Mouse (Mus musculus) hindbrain, embryonic 12.5 days (tissue): ENCODE data around the gene Mink1. TPM values are rescaled to one million over a fixed set of nuclear protein-coding genes. Genes with fewer than 3 reads are reported as not detected.

Experiments
- ATAC-seq: fragments of 200-750 bp; cut with Nextera tagmentation; 2 replicates; pipeline ENCODE4 v1.8.0; 2017; ENCODE audit warnings: moderate TSS enrichment; ENCODE audit not compliant: low FRiP score
- H3K27ac ChIP-seq: fragments of 300-500 bp; sonication (generic); 2 replicates; pipeline ENCODE4 v1.5.1; 2016; ENCODE audit warnings: mild to moderate bottlenecking
- H3K27me3 ChIP-seq: fragments of 300-500 bp; sonication (generic); 2 replicates; pipeline ENCODE4 v1.6.1; 2016; ENCODE audit warnings: mild to moderate bottlenecking
- H3K36me3 ChIP-seq: fragments of 300-500 bp; sonication (generic); 2 replicates; pipeline ENCODE4 v1.6.1; 2016; ENCODE audit warnings: mild to moderate bottlenecking
- H3K4me1 ChIP-seq: fragments of 300-500 bp; sonication (generic); 2 replicates; pipeline ENCODE4 v1.6.1; 2016
- H3K4me2 ChIP-seq: fragments of 300-500 bp; sonication (generic); replicated peaks from 2 replicates; pipeline ENCODE4 v1.6.1; 2016; ENCODE audit warnings: mild to moderate bottlenecking
- H3K4me3 ChIP-seq: fragments of 300-500 bp; sonication (generic); 2 replicates; pipeline ENCODE4 v1.5.1; 2016; ENCODE audit warnings: mild to moderate bottlenecking
- H3K9ac ChIP-seq: fragments of 300-500 bp; sonication (generic); 2 replicates; pipeline ENCODE4 v1.6.1; 2016; ENCODE audit warnings: mild to moderate bottlenecking, moderate library complexity
- H3K9me3 ChIP-seq: fragments of 300-500 bp; sonication (generic); replicated peaks from 2 replicates; pipeline ENCODE4 v1.6.1; 2016; ENCODE audit warnings: mild to moderate bottlenecking
- WGBS: fragments of 180-500 bp; shearing (Covaris S2); methylation state at CpG from one replicate; pipeline ENCODE4 v1.1.7; 2016; 5-methylcytosine and 5-hydroxymethylcytosine counted together
- polyA plus RNA-seq: library from polyadenylated mRNA; unstranded; fragments of >200 nt; fragmentation: Nextera tagmentation; extraction: Ambion mirVana; gene quantifications from 2 replicates; pipeline ENCODE4 v1.2.1, GENCODE M21; 2016

The Mink1 gene
- polyA plus RNA-seq, 1 experiment from 2014 or later = 19.1 TPM

DNA sequence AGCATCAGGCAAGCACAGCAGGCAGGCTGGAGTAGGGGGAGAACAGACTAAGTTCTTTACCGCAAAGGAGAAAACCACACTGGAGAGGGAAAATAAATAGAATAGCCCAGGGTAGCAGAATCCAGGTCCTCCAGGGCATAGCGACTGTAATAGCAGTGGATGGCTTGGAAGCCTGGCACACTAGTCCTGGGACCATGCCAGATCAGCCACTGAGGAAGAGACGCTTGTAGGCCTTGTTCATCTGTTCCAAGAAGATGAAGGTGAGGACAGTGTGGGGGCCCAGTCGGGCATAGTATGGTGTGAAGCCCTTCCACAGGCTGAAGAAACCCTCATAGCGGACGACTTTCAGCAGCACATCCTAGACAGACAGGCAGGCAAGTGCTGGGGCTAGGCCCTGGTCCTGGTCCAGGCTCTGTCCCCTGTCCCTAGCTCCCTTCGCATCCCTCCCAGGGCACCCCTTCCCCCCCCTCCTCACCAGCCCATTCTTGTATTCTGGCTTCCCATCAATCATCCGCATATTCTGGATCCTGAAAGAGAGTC lies 82.0 kb downstream of the Mink1 start:
- WGBS = 96% methylated on average over 8 of the region's 8 CpGs
- peaks cover 32% of the 10 kb centered on the region for H3K36me3 ChIP-seq
- no peak for ATAC-seq
- no peaks in the 10 kb centered on the region for H3K9me3 ChIP-seq
- no peak overlapping the region for H3K27ac ChIP-seq
- peak overlapping the region; percentile 28; the same call in 1 of the 2 replicates for H3K9ac ChIP-seq
- H3K4me3 ChIP-seq = no peak overlapping the region
- no peak overlapping the region for H3K4me2 ChIP-seq
- H3K27me3 ChIP-seq = no peaks in the 10 kb centered on the region
- H3K4me1 ChIP-seq = peaks cover 32% of the 10 kb centered on the region

DNA sequence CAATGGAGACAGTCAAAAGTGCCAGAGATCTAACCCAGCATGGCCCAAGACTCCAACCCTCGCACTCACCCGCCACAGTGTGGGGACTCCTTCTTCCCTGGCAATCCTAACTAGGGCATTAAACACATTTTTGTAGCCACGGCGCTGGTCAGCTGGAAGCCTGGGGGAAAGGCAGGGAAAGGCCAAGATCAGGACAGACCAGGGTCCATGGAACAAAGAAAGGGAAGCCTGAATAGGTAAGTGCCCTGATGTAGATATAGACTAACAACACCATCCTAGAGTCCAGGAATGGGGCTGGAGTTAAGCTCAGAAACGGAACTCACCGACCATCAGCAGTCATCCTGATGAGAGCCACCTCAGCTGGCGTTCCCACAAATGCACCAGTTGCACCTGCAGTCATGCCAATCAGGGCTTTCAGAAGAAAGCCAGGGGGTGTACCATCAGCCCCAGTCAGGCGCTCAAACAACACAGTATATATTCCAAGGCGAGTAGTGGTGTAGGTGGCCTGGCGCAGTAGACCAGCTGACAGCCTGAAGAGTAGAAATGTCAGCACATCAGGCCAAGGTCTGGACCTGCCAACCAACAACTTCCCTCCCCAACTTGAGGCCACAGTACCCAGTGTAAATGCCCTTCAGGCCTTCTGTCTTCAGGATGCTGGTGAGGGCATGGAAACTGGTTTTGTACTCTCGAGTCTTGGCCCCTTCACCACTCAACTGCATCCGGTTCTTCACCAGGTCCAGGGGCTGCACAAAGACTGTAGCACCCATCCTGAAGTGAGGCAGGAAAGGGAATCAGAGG lies 83.0 kb downstream of the Mink1 start:
- Histone ChIP-seq H3K27me3 (no peaks in the 10 kb centered on the region), H3K36me3 (peaks cover 41% of the 10 kb centered on the region), H3K4me2 (peak overlapping the region; percentile 91), H3K27ac (no peak overlapping the region), H3K9ac (peak overlapping the region; percentile 80), H3K4me1 (peaks cover 32% of the 10 kb centered on the region), H3K4me3 (peak overlapping the region; percentile 66), H3K9me3 (no peaks in the 10 kb centered on the region)
- WGBS = 93% methylated on average over 12 of the region's 12 CpGs
- ATAC-seq = no peak

DNA sequence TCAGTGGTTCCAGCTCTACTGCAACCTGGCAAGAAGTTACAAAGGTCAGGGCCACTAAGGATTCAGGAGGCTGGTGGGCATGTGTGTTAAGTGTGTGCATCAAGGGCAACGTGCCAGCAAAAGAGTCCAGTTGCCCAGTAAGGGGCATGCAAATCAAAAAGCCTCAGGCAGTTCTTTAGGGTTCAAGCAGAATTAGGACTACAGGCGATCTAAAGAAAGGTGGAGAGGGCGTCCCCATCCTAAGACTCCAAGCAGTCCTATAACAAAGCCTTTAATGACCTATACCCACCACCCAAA lies 83.5 kb downstream of the Mink1 start:
- peak overlapping the region; percentile 66 for H3K4me3 ChIP-seq
- no peak; the same call in 1 of the 2 replicates for ATAC-seq

DNA sequence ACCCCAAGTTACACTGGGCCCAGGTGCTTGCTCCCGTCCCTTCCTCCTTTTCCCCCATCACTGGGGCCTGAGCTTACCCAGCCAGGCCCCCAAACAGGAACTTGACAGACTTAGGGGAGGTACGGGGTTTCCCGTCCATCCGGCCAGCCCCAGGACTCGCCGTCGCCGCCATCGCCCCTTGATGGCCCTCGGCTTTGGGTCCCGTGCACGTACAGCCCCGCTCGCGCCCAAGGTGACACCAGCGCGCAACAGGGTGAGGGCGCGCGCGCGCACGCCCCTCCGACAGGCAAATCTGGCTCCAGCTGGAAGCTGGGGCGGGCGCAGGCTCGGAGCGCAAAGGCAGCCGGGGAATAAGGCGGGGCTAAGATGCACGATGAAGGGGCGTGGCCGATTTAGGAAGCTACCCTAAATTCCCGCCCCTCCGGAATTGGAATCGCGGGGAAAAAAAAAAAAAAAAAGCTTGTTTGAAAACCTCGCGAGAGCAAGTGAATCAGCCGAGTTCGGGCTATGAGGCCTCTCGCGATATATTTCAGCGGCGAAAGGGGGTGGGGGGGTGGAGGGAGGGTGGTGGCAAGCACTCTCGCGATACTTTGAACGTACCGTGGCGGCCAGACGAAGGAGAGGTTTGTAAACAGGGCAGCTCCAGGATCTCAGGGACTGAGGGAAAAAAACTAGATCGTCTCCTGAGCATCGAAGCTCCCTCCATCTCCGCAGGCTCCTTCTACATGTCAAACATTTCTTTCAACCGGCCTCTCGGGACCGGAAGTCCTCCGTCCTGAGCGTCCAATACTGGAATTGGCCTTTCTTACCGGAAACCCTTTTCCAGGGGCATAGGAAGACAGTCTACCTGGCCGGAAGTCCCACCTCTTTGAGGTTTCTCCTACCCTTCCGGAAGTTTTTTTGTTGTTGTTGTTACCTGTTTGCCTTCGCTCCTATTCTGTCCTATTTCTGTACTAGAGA lies 84.3 kb downstream of the Mink1 start, which contains the start of the genes Rnf167 and Slc25a11:
Gene Rnf167, plus strand, starts transcription at position 545 of the 960 bp plus-strand sequence.
Gene Slc25a11, minus strand, starts transcription at position 789 of the 960 bp plus-strand sequence.
- Histone ChIP-seq H3K27me3 (no peaks in the 10 kb centered on the region), H3K4me3 (peak within 1 kb of the TSS; percentile 66), H3K36me3 (peaks cover 52% of the 10 kb centered on the region), H3K4me2 (peak within 1 kb of the TSS; percentile 99), H3K9me3 (no peaks in the 10 kb centered on the region), H3K9ac (peak within 1 kb of the TSS; percentile 81), H3K4me1 (peaks cover 38% of the 10 kb centered on the region), H3K27ac (peak within 1 kb of the TSS; percentile 93)
- WGBS = under 1% methylated on average over 63 of the region's 63 CpGs
- peak; percentile 89 for ATAC-seq

More for the DNA sequence above, 83.5 kb downstream of the Mink1 start:
- H3K4me2 ChIP-seq = peak overlapping the region; percentile 91
- H3K9me3 ChIP-seq = no peaks in the 10 kb centered on the region
- H3K36me3 ChIP-seq = peaks cover 46% of the 10 kb centered on the region
- WGBS = 20% methylated on average over 3 of the region's 3 CpGs
- H3K4me1 ChIP-seq = peaks cover 36% of the 10 kb centered on the region
- H3K27me3 ChIP-seq = no peaks in the 10 kb centered on the region
- peak overlapping the region; percentile 80 for H3K9ac ChIP-seq
- H3K27ac ChIP-seq = peak overlapping the region; percentile 93

DNA sequence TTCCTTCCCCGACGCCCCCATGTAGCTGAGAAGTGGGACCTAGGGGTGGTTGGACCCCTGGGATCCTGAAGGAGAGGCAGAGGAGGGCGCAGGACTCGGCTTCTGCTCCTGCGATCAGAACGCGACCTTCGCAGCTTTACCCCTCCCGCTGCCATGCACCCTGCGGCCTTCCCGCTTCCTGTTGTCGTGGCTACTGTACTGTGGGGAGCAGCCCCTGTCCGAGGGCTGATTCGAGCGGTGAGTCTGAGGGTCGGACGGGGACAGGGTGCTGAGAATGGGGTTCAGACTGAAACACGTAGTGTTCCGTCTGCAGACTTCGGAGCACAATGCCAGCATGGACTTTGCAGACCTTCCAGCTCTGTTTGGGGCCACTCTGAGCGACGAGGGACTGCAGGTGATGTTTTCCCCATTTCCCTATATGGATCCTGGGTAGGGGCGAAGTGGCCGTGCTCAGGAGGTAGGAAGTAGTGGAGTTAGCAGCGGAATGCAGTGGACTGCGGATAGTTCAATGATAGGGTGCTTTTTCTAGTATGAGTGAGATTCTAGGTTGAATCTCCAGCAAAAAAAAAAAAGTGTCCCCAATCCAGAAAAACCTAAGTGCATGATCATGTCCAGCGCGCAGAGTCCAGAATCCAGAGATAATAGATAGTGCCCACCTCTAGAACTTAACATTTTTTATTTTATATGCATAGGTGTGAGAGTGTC lies 85.2 kb downstream of the Mink1 start:
- WGBS = 3% methylated on average over 28 of the region's 28 CpGs
- Histone ChIP-seq H3K4me3 (peak overlapping the region; percentile 66), H3K4me2 (peak overlapping the region; percentile 99), H3K27ac (peak overlapping the region; percentile 93), H3K9me3 (no peaks in the 10 kb centered on the region), H3K4me1 (peaks cover 47% of the 10 kb centered on the region), H3K36me3 (peaks cover 60% of the 10 kb centered on the region), H3K27me3 (no peaks in the 10 kb centered on the region), H3K9ac (peak overlapping the region; percentile 81)
- ATAC-seq = peak; percentile 38

DNA sequence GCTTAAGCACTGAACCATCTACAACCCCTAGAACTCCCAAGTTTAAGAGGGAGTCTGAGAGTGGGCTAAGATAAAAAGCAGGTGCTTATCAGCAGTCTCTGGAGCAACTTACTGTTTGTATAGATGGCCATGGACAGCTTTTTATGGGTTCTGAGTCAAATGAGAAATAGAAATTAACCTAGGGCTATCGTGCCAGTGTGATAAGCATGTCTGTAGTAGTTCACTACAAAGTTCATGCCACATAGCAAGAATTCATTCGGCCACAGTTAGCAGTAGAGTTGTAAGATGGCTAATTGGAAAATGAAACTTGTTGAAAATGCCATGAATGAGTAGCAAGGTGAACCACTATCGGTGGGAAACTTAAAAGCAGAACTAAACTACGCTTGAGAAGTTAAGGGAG lies 85.8 kb downstream of the Mink1 start:
- ATAC-seq = no peak
- Histone ChIP-seq H3K9ac (peak overlapping the region; percentile 81; the same call in 1 of the 2 replicates), H3K4me3 (peak overlapping the region; percentile 66), H3K4me1 (peaks cover 51% of the 10 kb centered on the region), H3K27ac (no peak overlapping the region), H3K4me2 (peak overlapping the region; percentile 99), H3K9me3 (no peaks in the 10 kb centered on the region), H3K27me3 (no peaks in the 10 kb centered on the region), H3K36me3 (peaks cover 55% of the 10 kb centered on the region)
- 86% methylated on average over 4 of the region's 4 CpGs for WGBS

DNA sequence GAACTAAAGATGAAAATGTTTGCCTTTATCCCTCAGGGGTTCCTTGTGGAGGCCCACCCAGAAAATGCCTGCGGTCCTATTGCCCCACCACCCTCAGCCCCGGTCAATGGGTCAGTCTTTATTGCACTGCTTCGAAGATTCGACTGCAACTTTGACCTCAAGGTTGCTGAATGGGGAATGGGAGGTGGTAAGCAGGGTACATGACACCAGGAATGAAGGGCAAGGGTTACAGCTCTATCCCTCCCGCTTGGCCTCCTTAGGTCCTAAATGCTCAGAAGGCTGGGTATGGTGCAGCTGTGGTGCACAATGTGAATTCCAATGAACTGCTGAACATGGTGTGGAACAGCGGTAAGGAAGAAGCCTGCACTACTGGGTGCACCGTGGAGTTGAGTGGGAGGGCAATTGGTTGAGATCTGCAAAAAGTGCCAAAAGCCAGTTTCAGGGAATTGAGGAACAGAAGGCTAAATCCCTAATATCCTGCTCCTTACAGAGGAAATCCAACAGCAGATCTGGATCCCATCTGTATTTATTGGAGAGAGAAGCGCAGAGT lies 86.6 kb downstream of the Mink1 start:
- Histone ChIP-seq H3K9me3 (no peaks in the 10 kb centered on the region), H3K4me3 (no peak overlapping the region; the same call in 1 of the 2 replicates), H3K27ac (no peak overlapping the region), H3K4me1 (peaks cover 51% of the 10 kb centered on the region), H3K9ac (no peak overlapping the region), H3K4me2 (peak overlapping the region; percentile 99; the same call in 1 of the 2 replicates), H3K36me3 (peaks cover 52% of the 10 kb centered on the region), H3K27me3 (no peaks in the 10 kb centered on the region)
- ATAC-seq = no peak
- WGBS = 86% methylated on average over 8 of the region's 8 CpGs

DNA sequence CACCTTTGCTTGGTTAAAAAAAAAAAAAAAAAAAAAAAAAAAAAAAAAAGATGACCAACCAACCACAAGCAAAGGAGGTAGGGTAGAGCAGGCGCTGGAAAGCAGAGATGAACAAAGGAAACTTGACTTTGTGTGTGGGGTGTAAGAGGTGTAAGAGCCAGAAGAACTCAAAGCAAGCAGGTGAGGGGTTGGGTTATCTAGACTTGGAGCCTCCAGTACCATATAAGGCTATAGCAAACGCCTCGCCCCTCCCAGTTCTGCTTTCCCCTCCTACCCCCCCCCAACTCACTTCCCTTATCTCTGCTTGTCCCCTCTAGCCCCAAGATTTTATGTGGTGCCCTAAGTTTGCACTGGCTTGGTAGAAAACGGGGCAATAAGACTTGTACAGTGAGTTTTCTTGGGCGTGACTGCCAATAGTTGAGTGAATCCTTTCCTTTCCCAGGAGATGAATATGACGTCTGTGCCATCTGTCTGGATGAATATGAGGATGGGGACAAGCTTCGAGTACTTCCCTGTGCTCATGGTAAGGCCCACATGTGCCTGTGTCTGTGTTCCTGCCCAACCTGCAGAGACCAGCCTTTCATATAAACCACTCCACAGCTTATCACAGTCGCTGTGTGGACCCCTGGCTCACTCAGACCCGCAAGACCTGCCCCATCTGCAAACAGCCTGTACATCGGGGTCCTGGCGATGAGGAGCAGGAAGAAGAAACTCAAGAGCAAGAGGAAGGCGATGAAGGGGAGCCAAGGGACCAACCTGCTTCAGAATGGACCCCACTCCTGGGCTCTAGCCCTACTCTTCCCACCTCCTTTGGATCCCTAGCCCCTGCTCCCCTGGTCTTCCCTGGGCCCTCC lies 87.9 kb downstream of the Mink1 start:
- H3K4me2 ChIP-seq = no peak overlapping the region
- 81% methylated on average over 12 of the region's 12 CpGs for WGBS
- H3K27me3 ChIP-seq = no peaks in the 10 kb centered on the region
- peaks cover 39% of the 10 kb centered on the region for H3K36me3 ChIP-seq
- H3K9ac ChIP-seq = 0 out of 2 replicates have a peak overlapping the region, but pooled peaks have one; percentile 35
- ATAC-seq = no peak
- H3K4me3 ChIP-seq = no peak overlapping the region
- H3K27ac ChIP-seq = no peak overlapping the region
- H3K9me3 ChIP-seq = no peaks in the 10 kb centered on the region
- peaks cover 50% of the 10 kb centered on the region for H3K4me1 ChIP-seq

DNA sequence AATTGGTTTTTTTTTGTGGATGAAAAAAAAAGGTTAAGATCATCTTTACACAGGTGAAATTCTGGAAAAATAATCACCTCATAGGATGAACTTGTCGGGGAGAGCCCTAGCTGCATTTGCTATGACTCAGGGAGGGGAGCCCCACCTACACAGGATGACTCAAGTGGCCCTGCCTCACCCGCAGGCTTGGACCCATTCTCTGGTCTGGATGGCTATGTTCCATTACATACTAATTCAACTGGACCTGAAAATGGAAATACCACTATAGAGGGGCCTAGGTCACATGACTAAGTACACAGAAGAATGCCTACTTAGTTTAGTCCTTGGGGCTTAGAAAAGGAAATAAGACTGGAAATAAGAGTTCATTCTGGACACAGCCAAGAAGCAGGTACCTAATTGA lies 88.7 kb downstream of the Mink1 start:
- Histone ChIP-seq H3K9me3 (no peaks in the 10 kb centered on the region), H3K4me2 (no peak overlapping the region), H3K27me3 (no peaks in the 10 kb centered on the region), H3K4me1 (peaks cover 50% of the 10 kb centered on the region), H3K36me3 (peaks cover 37% of the 10 kb centered on the region), H3K4me3 (no peak overlapping the region), H3K27ac (no peak overlapping the region), H3K9ac (no peak overlapping the region)
- WGBS = 90% methylated on average over 2 of the region's 2 CpGs
- ATAC-seq = no peak

DNA sequence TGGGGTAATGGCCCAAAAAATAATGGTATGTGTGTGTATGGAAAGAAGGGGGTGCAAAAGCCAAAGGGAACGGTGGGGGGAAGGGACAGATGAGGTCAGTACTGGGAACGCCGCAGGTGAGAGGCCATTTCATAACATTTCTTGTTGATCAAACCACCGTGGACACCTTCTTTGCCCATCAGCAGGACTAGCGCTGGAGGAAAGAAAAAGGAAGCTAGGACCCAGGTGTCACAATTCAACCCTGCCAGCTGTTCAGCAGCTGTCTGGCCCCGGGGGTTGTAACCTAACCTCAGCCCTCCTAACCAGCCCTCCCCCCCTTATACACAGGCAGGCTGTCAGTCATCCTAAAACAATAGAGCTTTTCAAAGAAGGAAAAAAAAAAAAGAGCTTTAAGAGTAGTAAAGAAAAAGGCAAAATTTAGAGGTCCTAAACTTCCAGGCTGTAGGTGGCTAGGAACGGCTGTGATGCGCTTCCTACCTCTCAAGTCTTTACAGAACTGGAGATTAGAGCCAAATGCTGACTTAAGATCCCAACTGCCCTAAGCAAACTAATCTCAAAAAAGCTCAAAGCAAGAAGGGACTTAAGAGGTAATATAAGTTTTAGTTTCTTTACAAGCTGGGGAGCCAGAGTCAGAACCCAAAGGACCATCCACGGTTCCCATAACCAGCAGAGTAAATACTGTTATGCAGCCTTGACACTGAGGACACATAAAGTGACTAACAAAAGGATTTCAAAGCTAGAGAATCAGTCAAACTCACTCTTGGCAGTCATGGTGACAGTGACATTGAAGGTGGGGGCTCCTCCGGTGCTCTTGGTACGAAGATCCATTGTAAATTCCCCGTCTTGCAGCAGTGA lies 89.6 kb downstream of the Mink1 start:
- Histone ChIP-seq H3K4me1 (peaks cover 58% of the 10 kb centered on the region), H3K27me3 (no peaks in the 10 kb centered on the region), H3K9ac (peak overlapping the region; percentile 92), H3K4me2 (peak overlapping the region; percentile 98), H3K4me3 (peak overlapping the region; percentile 99), H3K9me3 (no peaks in the 10 kb centered on the region), H3K36me3 (peaks cover 37% of the 10 kb centered on the region), H3K27ac (0 out of 2 replicates have a peak overlapping the region, but pooled peaks have one; percentile 98)
- ATAC-seq = no peak
- 58% methylated on average over 12 of the region's 12 CpGs for whole genome bisulfite sequencing
